Comparison of ENCODE assay signal across 15 mouse cellular contexts in genomic region chr1:63005013-63005646, GRCm38 (mm10).
DNase-seq lines count a peak whose midpoint lies in the region; ATAC-seq and TF ChIP-seq lines count a peak whose summit lies in the region.
"Had no signal": no experiment of that assay in that cellular context is flagged by ENCODE, and none has a peak within 500 bp of the region (broad histone marks: within the 10 kb centered on the region; RNA-seq: fewer than 3 reads in every experiment).

No protein-coding gene starts in this region.

- 57% methylated on average over 12 of the region's 12 CpGs for WGBS in heart, embryonic 10.5 days
- 43% methylated on average over 12 of the region's 12 CpGs for WGBS in intestine, embryonic 14.5 days
- WGBS in kidney, embryonic 15.5 days = 49% methylated on average over 12 of the region's 12 CpGs
- WGBS in small intestine, adult 2 months = 21% methylated on average over 12 of the region's 12 CpGs

- no peak for TF ChIP-seq CTCF in small intestine, adult 2 months (IDR thresholded peaks at IDR 0.05; ENCODE audit: extremely low read depth, insufficient read length, insufficient replicate concordance, low read depth, low read length)

- peak; percentile 97 for ATAC-seq in intestine, embryonic 14.5 days (replicated peaks; ENCODE audit: low FRiP score, low TSS enrichment, low read depth)
- peak; percentile 78; the same call in 1 of the 2 replicates for ATAC-seq in kidney, embryonic 15.5 days (replicated peaks; ENCODE audit: low FRiP score)

- DNase-seq in heart, embryonic 10.5 days (ENCODE audit: low spot score) = peak; percentile 56
- DNase-seq in heart, postnatal 25 days (ENCODE audit: low spot score) = no peak
- peak; percentile 63 for DNase-seq in intestine, embryonic 14.5 days (ENCODE audit: low spot score)
- DNase-seq in urinary bladder, adult 18-20 months (ENCODE audit: low spot score in 2 of 2) = no peak
- no peak for DNase-seq in urinary bladder, postnatal 36 days (ENCODE audit: low spot score in 2 of 2)
- DNase-seq in left cerebral cortex, adult 11 months (ENCODE audit: low spot score) = no peak
- DNase-seq: adrenal gland, adult 2 months; cerebellum, adult 8-10 months; thymus, postnatal 14 days had no signal

- H3K9ac ChIP-seq in intestine, embryonic 14.5 days (ENCODE audit: low read length) = no peak overlapping the region
- H3K9ac ChIP-seq in kidney, embryonic 15.5 days = no peak overlapping the region
- H3K9ac ChIP-seq: heart, embryonic 15.5 days; hindbrain, embryonic 12.5 days; liver, embryonic 14.5 days had no signal

- H3K36me3 ChIP-seq in heart, embryonic 10.5 days = no peaks in the 10 kb centered on the region
- no peaks in the 10 kb centered on the region for H3K36me3 ChIP-seq in intestine, embryonic 14.5 days (ENCODE audit: control insufficient read depth, insufficient read depth, low read length)
- no peaks in the 10 kb centered on the region for H3K36me3 ChIP-seq in kidney, embryonic 15.5 days
- H3K36me3 ChIP-seq in small intestine, adult 2 months (ENCODE audit: control insufficient read depth, insufficient read depth, low read length) = no peaks in the 10 kb centered on the region
- H3K36me3 ChIP-seq: heart, embryonic 15.5 days; hindbrain, embryonic 12.5 days had no signal

- intact Hi-C loops in heart, postnatal 25 days (cut with DNase I) = no loop called here

- H3K27me3 ChIP-seq in heart, embryonic 10.5 days (ENCODE audit: insufficient read depth, poor library complexity, severe bottlenecking) = no peaks in the 10 kb centered on the region
- H3K27me3 ChIP-seq in intestine, embryonic 14.5 days (replicated peaks; ENCODE audit: control insufficient read depth, insufficient read depth, low read length) = no peaks in the 10 kb centered on the region
- H3K27me3 ChIP-seq in kidney, embryonic 15.5 days = no peaks in the 10 kb centered on the region
- no peaks in the 10 kb centered on the region for H3K27me3 ChIP-seq in small intestine, adult 2 months (ENCODE audit: control insufficient read depth, insufficient read depth, low read length)
- H3K27me3 ChIP-seq: heart, embryonic 15.5 days; hindbrain, embryonic 12.5 days had no signal

- no peak for TF ChIP-seq POLR2A in small intestine, adult 2 months (IDR thresholded peaks at IDR 0.05; ENCODE audit: low read depth, low read length)

- no peak overlapping the region for H3K27ac ChIP-seq in heart, embryonic 10.5 days
- H3K27ac ChIP-seq in intestine, embryonic 14.5 days (ENCODE audit: low read depth) = peak overlapping the region; percentile 64
- peak overlapping the region; percentile 29; the same call in 1 of the 2 replicates for H3K27ac ChIP-seq in kidney, embryonic 15.5 days
- peak overlapping the region; percentile 98 for H3K27ac ChIP-seq in small intestine, adult 2 months (ENCODE audit: insufficient read depth, low read depth, low read length)
- H3K27ac ChIP-seq: heart, embryonic 15.5 days; hindbrain, embryonic 12.5 days; liver, embryonic 14.5 days had no signal

- H3K4me1 ChIP-seq in heart, embryonic 10.5 days = 0 out of 2 replicates have a peak, but pooled peaks cover 4% of the 10 kb centered on the region
- no peaks in the 10 kb centered on the region for H3K4me1 ChIP-seq in intestine, embryonic 14.5 days (replicated peaks; ENCODE audit: control insufficient read depth, insufficient read depth, low read length)
- no peaks in the 10 kb centered on the region for H3K4me1 ChIP-seq in kidney, embryonic 15.5 days
- peaks cover 20% of the 10 kb centered on the region; the same call in 1 of the 2 replicates for H3K4me1 ChIP-seq in small intestine, adult 2 months (ENCODE audit: control insufficient read depth, insufficient read depth, insufficient read length, low read length)
- H3K4me1 ChIP-seq: hindbrain, embryonic 12.5 days had no signal

- H3K4me3 ChIP-seq in heart, embryonic 10.5 days = no peak overlapping the region
- H3K4me3 ChIP-seq in intestine, embryonic 14.5 days (ENCODE audit: low read depth, low read length) = no peak overlapping the region
- no peak overlapping the region for H3K4me3 ChIP-seq in kidney, embryonic 15.5 days (replicated peaks)
- no peak overlapping the region for H3K4me3 ChIP-seq in small intestine, adult 2 months (ENCODE audit: low read depth, low read length)
- H3K4me3 ChIP-seq: heart, embryonic 15.5 days; hindbrain, embryonic 12.5 days had no signal

- 0 out of 2 replicates have a peak overlapping the region, but pooled peaks have one; percentile 9 for H3K4me2 ChIP-seq in intestine, embryonic 14.5 days (ENCODE audit: low read length)
- peak overlapping the region; percentile 30 for H3K4me2 ChIP-seq in kidney, embryonic 15.5 days
- H3K4me2 ChIP-seq: heart, embryonic 15.5 days; hindbrain, embryonic 12.5 days; midbrain, embryonic 11.5 days had no signal

- H3K9me3 ChIP-seq in heart, embryonic 10.5 days = no peaks in the 10 kb centered on the region
- no peaks in the 10 kb centered on the region for H3K9me3 ChIP-seq in intestine, embryonic 14.5 days (ENCODE audit: control insufficient read depth, low read length)
- no peaks in the 10 kb centered on the region for H3K9me3 ChIP-seq in kidney, embryonic 15.5 days (replicated peaks)
- H3K9me3 ChIP-seq: heart, embryonic 15.5 days; hindbrain, embryonic 12.5 days had no signal

Comparison
In these comparisons a context has a peak if more than half of its experiments do, and no peak if none do; other contexts are left out.
1. DNase-seq: peak in heart, embryonic 10.5 days (single experiment) and intestine, embryonic 14.5 days (single experiment); none in heart, postnatal 25 days (single experiment), urinary bladder, adult 18-20 months (0 of 2), urinary bladder, postnatal 36 days (0 of 2) and left cerebral cortex, adult 11 months (single experiment).